Mouse (Mus musculus): Measurements from ENCODE around the gene Ttll8.
A peak's percentile ranks its signal among the peaks of the same experiment; 100 is the strongest.

The Ttll8 gene

GRCm38 (mm10) chr15:88860781-88861180 is 93.4 kb downstream of the Ttll8 start:
- DNase-seq (ENCODE audit: low spot score in 2 of 2) = no peak

- no peak for DNase-seq (ENCODE audit: low spot score in 2 of 2)
These were observed 94.8 kb downstream of the Ttll8 start for GRCm38 (mm10) chr15:88859206-88859970.

GRCm38 (mm10) chr15:88858707-88859106 is 95.5 kb downstream of the Ttll8 start:
- DNase-seq (ENCODE audit: low spot score in 2 of 2) = no peak

GRCm38 (mm10) chr15:88858141-88858541 is 96.1 kb downstream of the Ttll8 start:
- no peak for DNase-seq (ENCODE audit: low spot score in 2 of 2)

- DNase-seq (ENCODE audit: low spot score in 2 of 2) = no peak
These were observed 96.9 kb downstream of the Ttll8 start for GRCm38 (mm10) chr15:88857361-88857760.

GRCm38 (mm10) chr15:88856613-88857012 is 97.6 kb downstream of the Ttll8 start:
- no peak for DNase-seq (ENCODE audit: low spot score in 2 of 2)

- DNase-seq (ENCODE audit: low spot score in 2 of 2) = no peak
These were observed 98.3 kb downstream of the Ttll8 start for GRCm38 (mm10) chr15:88855896-88856417.

GRCm38 (mm10) chr15:88854969-88855830 is 99.0 kb downstream of the Ttll8 start:
- no peak for DNase-seq (ENCODE audit: low spot score in 2 of 2)

- no peak for DNase-seq (ENCODE audit: low spot score in 2 of 2)
These were observed 99.9 kb downstream of the Ttll8 start for GRCm38 (mm10) chr15:88854119-88854968.

- DNase-seq (ENCODE audit: low spot score in 2 of 2) = no peak
These were observed 101.1 kb downstream of the Ttll8 start for GRCm38 (mm10) chr15:88853106-88853505.

GRCm38 (mm10) chr15:88851507-88852149 is 102.6 kb downstream of the Ttll8 start:
- DNase-seq (ENCODE audit: low spot score in 2 of 2) = no peak

GRCm38 (mm10) chr15:88851076-88851475 is 103.1 kb downstream of the Ttll8 start:
- no peak for DNase-seq (ENCODE audit: low spot score in 2 of 2)

GRCm38 (mm10) chr15:88850146-88850826 is 103.9 kb downstream of the Ttll8 start:
- peak; percentile 64 to 83 for DNase-seq (ENCODE audit: low spot score in 2 of 2)

GRCm38 (mm10) chr15:88849621-88850020 is 104.6 kb downstream of the Ttll8 start:
- DNase-seq (ENCODE audit: low spot score in 2 of 2) = no peak

- DNase-seq (ENCODE audit: low spot score in 2 of 2) = no peak
These were observed 105.6 kb downstream of the Ttll8 start for GRCm38 (mm10) chr15:88848661-88849060.

GRCm38 (mm10) chr15:88844966-88845365 is 109.3 kb downstream of the Ttll8 start:
- no peak for DNase-seq (ENCODE audit: low spot score in 2 of 2)

- DNase-seq (ENCODE audit: low spot score in 2 of 2) = no peak
These were observed 110.6 kb downstream of the Ttll8 start for GRCm38 (mm10) chr15:88843486-88844097.

- DNase-seq (ENCODE audit: low spot score in 2 of 2) = no peak
These were observed 111.9 kb downstream of the Ttll8 start for GRCm38 (mm10) chr15:88842300-88842673.

GRCm38 (mm10) chr15:88841580-88842299 is 112.5 kb downstream of the Ttll8 start:
- no peak for DNase-seq (ENCODE audit: low spot score in 2 of 2)

Measured in frontal cortex, postnatal 10 days (tissue).